Mouse (Mus musculus): ENCODE measurements around the gene Vmn2r11. TPM values are rescaled to one million over a fixed set of nuclear protein-coding genes. Genes with fewer than 3 reads are reported as not detected.
"Not testable (repeated sequence)": the region's sequence is repeated elsewhere in the genome, so short reads cannot be mapped to it uniquely, and the experiment has no call there.

Gene Vmn2r11
- not detected in 2 replicates for polyA plus RNA-seq (2014; fragmentation: Nextera tagmentation; extraction: Ambion mirVana)

- not testable (repeated sequence) for H3K36me3 ChIP-seq (ENCODE audit: control insufficient read depth, insufficient read depth, low read length); ATAC-seq; DNase-seq (ENCODE audit: low spot score); H3K4me3 ChIP-seq (ENCODE audit: low read depth, low read length); H3K4me2 ChIP-seq (ENCODE audit: low read length); H3K27me3 ChIP-seq (replicated peaks; ENCODE audit: control insufficient read depth, insufficient read depth, low read length); H3K4me1 ChIP-seq (ENCODE audit: control insufficient read depth, insufficient read depth, low read length); H3K9ac ChIP-seq (ENCODE audit: low read length); H3K27ac ChIP-seq (ENCODE audit: low read depth, low read length)
- 93% methylated on average over 3 of the region's 3 CpGs for WGBS
- peaks cover 17% of the 10 kb centered on the region; the same call in 1 of the 2 replicates for H3K9me3 ChIP-seq (replicated peaks; ENCODE audit: control insufficient read depth, low read length)
Measured at GRCm38 (mm10) chr5:109059469-109059868, at the start of gene Vmn2r11. Gene Vmn2r11 (minus strand): TSS chr5:109059569.

GRCm38 (mm10) chr5:109097850-109098249 is 38.5 kb upstream of the Vmn2r11 start, which contains the start of gene Vmn2r12:
Gene Vmn2r12 (minus strand): TSS chr5:109097950.
- not testable (repeated sequence) for H3K4me1 ChIP-seq (ENCODE audit: control insufficient read depth, insufficient read depth, low read length); ATAC-seq
- 87% methylated on average over 5 of the region's 5 CpGs for WGBS

GRCm38 (mm10) chr5:109096482-109096881 is 37.1 kb upstream of the Vmn2r11 start:
- H3K4me2 ChIP-seq (ENCODE audit: low read length); H3K9ac ChIP-seq (ENCODE audit: low read length); DNase-seq (ENCODE audit: low spot score); ATAC-seq; H3K36me3 ChIP-seq (ENCODE audit: control insufficient read depth, insufficient read depth, low read length); H3K9me3 ChIP-seq (replicated peaks; ENCODE audit: control insufficient read depth, low read length); H3K27ac ChIP-seq (ENCODE audit: low read depth, low read length); H3K27me3 ChIP-seq (replicated peaks; ENCODE audit: control insufficient read depth, insufficient read depth, low read length); H3K4me1 ChIP-seq (ENCODE audit: control insufficient read depth, insufficient read depth, low read length); H3K4me3 ChIP-seq (ENCODE audit: low read depth, low read length): not testable (repeated sequence)
- WGBS: 82% methylated on average over 3 of the region's 3 CpGs

More at GRCm38 (mm10) chr5:109097850-109098249, 38.5 kb upstream of the Vmn2r11 start, which contains the start of gene Vmn2r12:
- H3K4me3 ChIP-seq (ENCODE audit: low read depth, low read length); H3K27me3 ChIP-seq (replicated peaks; ENCODE audit: control insufficient read depth, insufficient read depth, low read length); H3K36me3 ChIP-seq (ENCODE audit: control insufficient read depth, insufficient read depth, low read length); DNase-seq (ENCODE audit: low spot score); H3K9ac ChIP-seq (ENCODE audit: low read length); H3K9me3 ChIP-seq (replicated peaks; ENCODE audit: control insufficient read depth, low read length); H3K4me2 ChIP-seq (ENCODE audit: low read length); H3K27ac ChIP-seq (ENCODE audit: low read depth, low read length): not testable (repeated sequence)

GRCm38 (mm10) chr5:109072016-109072415 is 12.6 kb upstream of the Vmn2r11 start:
- not testable (repeated sequence) for ATAC-seq
- WGBS: 48% methylated on average over 4 of the region's 4 CpGs

GRCm38 (mm10) chr5:109055286-109055685 is 4.1 kb downstream of the Vmn2r11 start:
- WGBS: 73% methylated on average over 1 of the region's 1 CpGs
- H3K9ac ChIP-seq (ENCODE audit: low read length): no peak overlapping the region
- no peaks in the 10 kb centered on the region for H3K4me1 ChIP-seq (ENCODE audit: control insufficient read depth, insufficient read depth, low read length)
- no peak for DNase-seq (ENCODE audit: low spot score)
- no peaks in the 10 kb centered on the region for H3K27me3 ChIP-seq (replicated peaks; ENCODE audit: control insufficient read depth, insufficient read depth, low read length)
- no peak overlapping the region for H3K4me3 ChIP-seq (ENCODE audit: low read depth, low read length)
- no peaks in the 10 kb centered on the region for H3K36me3 ChIP-seq (ENCODE audit: control insufficient read depth, insufficient read depth, low read length)
- H3K9me3 ChIP-seq (replicated peaks; ENCODE audit: control insufficient read depth, low read length): peaks cover 8% of the 10 kb centered on the region; the same call in 1 of the 2 replicates
- no peak overlapping the region for H3K27ac ChIP-seq (ENCODE audit: low read depth, low read length)
- no peak overlapping the region for H3K4me2 ChIP-seq (ENCODE audit: low read length)
- ATAC-seq: no peak

More at GRCm38 (mm10) chr5:109072016-109072415, 12.6 kb upstream of the Vmn2r11 start:
- not testable (repeated sequence) for H3K4me3 ChIP-seq (ENCODE audit: low read depth, low read length); H3K27me3 ChIP-seq (replicated peaks; ENCODE audit: control insufficient read depth, insufficient read depth, low read length); DNase-seq (ENCODE audit: low spot score); H3K9me3 ChIP-seq (replicated peaks; ENCODE audit: control insufficient read depth, low read length); H3K36me3 ChIP-seq (ENCODE audit: control insufficient read depth, insufficient read depth, low read length); H3K27ac ChIP-seq (ENCODE audit: low read depth, low read length); H3K9ac ChIP-seq (ENCODE audit: low read length); H3K4me1 ChIP-seq (ENCODE audit: control insufficient read depth, insufficient read depth, low read length); H3K4me2 ChIP-seq (ENCODE audit: low read length)

- no peak overlapping the region for H3K4me3 ChIP-seq (ENCODE audit: low read depth, low read length)
- no peak overlapping the region for H3K27ac ChIP-seq (ENCODE audit: low read depth, low read length)
- H3K4me1 ChIP-seq (ENCODE audit: control insufficient read depth, insufficient read depth, low read length): no peaks in the 10 kb centered on the region
- no peaks in the 10 kb centered on the region for H3K36me3 ChIP-seq (ENCODE audit: control insufficient read depth, insufficient read depth, low read length)
- ATAC-seq: no peak
- no peak overlapping the region for H3K4me2 ChIP-seq (ENCODE audit: low read length)
- DNase-seq (ENCODE audit: low spot score): no peak
- no peaks in the 10 kb centered on the region for H3K27me3 ChIP-seq (replicated peaks; ENCODE audit: control insufficient read depth, insufficient read depth, low read length)
- no peak overlapping the region for H3K9ac ChIP-seq (ENCODE audit: low read length)
- 0 out of 2 replicates have a peak, but pooled peaks cover 5% of the 10 kb centered on the region for H3K9me3 ChIP-seq (replicated peaks; ENCODE audit: control insufficient read depth, low read length)
Measured at GRCm38 (mm10) chr5:109032591-109032990, 26.8 kb downstream of the Vmn2r11 start.

GRCm38 (mm10) chr5:109006427-109006826 is 52.9 kb downstream of the Vmn2r11 start, which contains the start of gene Vmn2r10:
Gene Vmn2r10 (minus strand): TSS chr5:109006527.
- not testable (repeated sequence) for H3K9me3 ChIP-seq (replicated peaks; ENCODE audit: control insufficient read depth, low read length); H3K27ac ChIP-seq (ENCODE audit: low read depth, low read length); H3K9ac ChIP-seq (ENCODE audit: low read length); H3K27me3 ChIP-seq (replicated peaks; ENCODE audit: control insufficient read depth, insufficient read depth, low read length); ATAC-seq; H3K4me2 ChIP-seq (ENCODE audit: low read length); H3K36me3 ChIP-seq (ENCODE audit: control insufficient read depth, insufficient read depth, low read length); DNase-seq (ENCODE audit: low spot score); H3K4me1 ChIP-seq (ENCODE audit: control insufficient read depth, insufficient read depth, low read length); H3K4me3 ChIP-seq (ENCODE audit: low read depth, low read length)

Other genes starting within 250 kb of the Vmn2r11 start
- not detected in 2 replicates for gene Vmn2r9, start 207.0 kb downstream of the Vmn2r11 start, polyA plus RNA-seq (2014; fragmentation: Nextera tagmentation; extraction: Ambion mirVana)
- not detected in 2 replicates for gene Vmn2r10, start 53.0 kb downstream of the Vmn2r11 start, polyA plus RNA-seq (2014; fragmentation: Nextera tagmentation; extraction: Ambion mirVana)
- not detected in 2 replicates for gene Vmn2r12, start 38.4 kb upstream of the Vmn2r11 start, polyA plus RNA-seq (2014; fragmentation: Nextera tagmentation; extraction: Ambion mirVana)
- not detected in 2 replicates for gene Vmn2r13, start 132.6 kb upstream of the Vmn2r11 start, polyA plus RNA-seq (2014; fragmentation: Nextera tagmentation; extraction: Ambion mirVana)
- not detected in 2 replicates for gene Vmn2r14, start 165.1 kb upstream of the Vmn2r11 start, polyA plus RNA-seq (2014; fragmentation: Nextera tagmentation; extraction: Ambion mirVana)
- not detected in 2 replicates for gene Vmn2r15, start 238.1 kb upstream of the Vmn2r11 start, polyA plus RNA-seq (2014; fragmentation: Nextera tagmentation; extraction: Ambion mirVana)